Mouse (Mus musculus) heart, adult 11 months (tissue): ENCODE data around the gene Spx.

Experiments
- DNase-seq: peaks from one replicate; pipeline ENCODE4 v3.0.0; 2022

Spx gene

GRCm38 (mm10) chr6:142412906-142413491 is at the start of gene Spx:
Gene Spx, plus strand, starts transcription at chr6:142413441.
- DNase-seq: no peak

DNA sequence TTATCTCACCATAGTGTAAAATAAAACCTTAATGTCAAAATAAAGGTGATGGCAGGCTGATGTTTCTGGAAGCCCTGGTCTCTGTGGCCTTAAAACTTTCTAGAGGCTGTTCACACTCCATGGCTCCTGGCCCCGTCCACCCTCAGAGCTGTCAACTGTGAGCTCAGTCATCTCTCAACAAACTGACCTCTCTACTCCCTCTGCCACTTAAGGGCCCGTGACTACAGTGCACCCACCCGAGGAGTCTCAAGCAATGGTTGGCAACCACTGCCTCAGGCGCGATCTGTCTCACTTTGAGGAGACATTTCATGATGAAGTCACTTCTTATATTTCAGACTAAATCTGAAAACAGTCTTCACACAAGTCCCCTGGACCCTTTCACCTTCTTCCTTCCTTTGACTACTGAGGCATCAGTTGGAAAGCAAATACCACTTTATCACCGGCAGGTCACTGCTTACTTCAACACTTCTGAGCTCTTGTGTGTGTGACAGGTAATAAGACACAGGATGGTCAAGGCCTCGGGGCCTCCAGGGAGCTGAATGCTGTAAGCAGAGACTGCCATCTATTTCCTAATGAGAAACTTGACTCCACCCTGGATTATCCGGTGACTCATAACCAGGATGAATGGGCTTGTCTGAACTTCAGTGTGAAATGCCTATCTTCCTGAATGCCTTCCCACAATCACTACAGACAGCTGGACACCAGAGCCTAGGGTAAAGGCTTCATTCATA is 47.3 kb upstream of the Spx start:
- peak; percentile 86 for DNase-seq

- peak; percentile 53 for DNase-seq
Measured at GRCm38 (mm10) chr6:142366473-142367018, 46.7 kb upstream of the Spx start.

GRCm38 (mm10) chr6:142367565-142367964 is 45.7 kb upstream of the Spx start:
- DNase-seq: no peak

- no peak for DNase-seq
Measured at GRCm38 (mm10) chr6:142369568-142369967, 43.7 kb upstream of the Spx start.

- peak; percentile 64 for DNase-seq
Measured at GRCm38 (mm10) chr6:142377081-142377480, 36.2 kb upstream of the Spx start.

- DNase-seq: peak; percentile 73
Measured at GRCm38 (mm10) chr6:142378576-142379330, 34.5 kb upstream of the Spx start.

GRCm38 (mm10) chr6:142379961-142380360 is 33.3 kb upstream of the Spx start:
- peak; percentile 64 for DNase-seq

DNA sequence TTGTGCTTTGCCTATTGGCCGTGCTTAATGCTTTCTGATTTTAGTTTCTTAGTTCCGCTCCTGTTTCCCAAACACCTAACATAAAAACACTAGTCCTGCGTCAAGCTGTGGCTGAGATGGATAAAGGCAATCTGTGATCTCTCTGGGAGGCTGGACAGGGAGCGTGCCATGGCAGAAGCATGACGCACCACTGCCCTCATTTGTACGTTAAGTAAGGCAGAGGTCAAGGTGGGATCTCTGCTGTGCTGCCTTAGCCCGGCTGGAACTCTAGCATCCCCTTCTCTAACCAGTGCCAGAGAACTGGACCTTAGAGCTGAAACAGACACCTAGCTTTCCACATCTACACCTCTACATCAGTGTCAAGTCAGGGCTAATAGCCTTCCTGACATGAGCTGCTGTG is 31.6 kb upstream of the Spx start:
- DNase-seq: peak; percentile 69

- DNase-seq: peak; percentile 72
Measured at GRCm38 (mm10) chr6:142384521-142384920, 28.7 kb upstream of the Spx start.

DNA sequence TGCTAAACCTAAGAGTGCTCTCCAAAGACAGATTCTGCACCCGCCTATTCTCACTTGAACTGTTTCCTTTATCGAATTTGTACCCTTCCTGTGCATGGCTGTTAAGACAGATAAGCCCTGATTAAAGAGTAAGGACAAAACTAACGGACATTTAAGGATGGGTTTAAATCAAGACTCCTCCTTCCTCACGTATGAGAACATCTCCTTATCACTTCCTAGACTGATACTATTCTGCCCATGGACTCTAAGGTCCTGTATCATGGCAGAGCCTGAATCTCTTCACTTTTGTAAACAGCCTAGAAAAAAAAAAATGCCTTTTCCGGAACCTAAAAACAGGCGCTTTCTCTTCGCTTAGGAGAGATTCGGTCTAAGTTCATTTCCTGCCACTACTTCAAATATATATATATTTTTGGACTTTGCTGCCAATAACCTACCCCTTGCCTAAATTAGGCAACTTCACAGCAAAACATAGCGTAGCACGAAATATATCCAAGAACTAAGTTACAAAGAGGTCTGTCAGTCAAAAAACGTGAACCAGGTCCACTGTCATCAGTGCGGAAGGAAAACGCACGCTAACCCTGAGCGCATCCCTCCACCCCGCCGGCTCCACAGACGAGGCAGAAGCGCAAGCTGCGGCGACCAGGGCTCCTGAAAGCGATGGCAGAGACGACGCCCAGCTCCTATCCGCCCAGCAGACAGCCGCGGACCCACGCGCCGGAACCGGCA is 26.8 kb upstream of the Spx start:
- DNase-seq: no peak

GRCm38 (mm10) chr6:142387011-142387754 is 26.1 kb upstream of the Spx start, which contains the start of the genes Recql and Golt1b:
Gene Recql, minus strand, starts transcription at chr6:142387087.
Gene Golt1b, plus strand, starts transcription at chr6:142387221.
- DNase-seq: peak; percentile 100

DNA sequence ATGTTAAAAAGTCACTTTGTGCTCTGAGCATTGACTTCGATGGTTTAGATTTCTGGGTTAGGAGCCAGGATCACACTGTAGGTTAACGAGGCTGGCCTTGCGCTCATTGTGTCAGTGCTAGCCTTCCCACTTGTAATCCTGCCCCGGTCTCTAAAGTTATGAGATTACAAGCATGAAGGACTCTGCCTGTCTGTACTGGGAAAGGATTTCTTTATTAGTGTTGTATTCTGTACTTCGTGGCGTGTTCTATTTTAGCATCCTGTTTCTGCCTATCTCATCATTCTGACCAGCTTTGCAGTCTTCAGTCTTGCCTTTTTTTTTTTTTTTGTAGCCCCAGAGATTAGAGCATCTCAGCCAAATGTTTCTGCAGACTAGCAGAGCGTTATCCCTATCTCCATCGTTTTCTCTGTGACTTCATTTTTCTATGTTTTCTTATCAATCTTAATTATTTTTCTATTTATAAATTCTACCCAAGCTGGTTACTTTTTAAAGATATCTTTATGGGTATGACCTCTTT is 25.4 kb upstream of the Spx start:
- no peak for DNase-seq

DNA sequence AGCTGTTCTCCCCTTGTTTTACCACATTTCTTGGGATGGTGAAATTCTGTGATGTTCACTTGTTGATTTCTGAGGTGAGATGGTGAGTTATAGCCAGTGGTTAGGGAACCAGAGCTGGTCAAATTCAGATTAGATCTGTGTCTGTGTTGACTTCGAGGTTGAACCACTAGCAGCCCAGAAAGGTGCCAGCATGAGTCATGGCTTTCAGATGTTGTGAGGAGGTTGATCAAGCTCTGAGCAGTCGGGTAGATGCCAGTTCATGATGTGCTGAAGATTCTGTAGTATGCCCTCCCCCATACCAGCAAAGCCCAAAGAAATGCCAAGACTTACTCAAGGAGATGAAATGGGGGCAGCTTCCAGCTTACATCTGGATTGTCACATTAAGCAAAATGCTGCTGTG is 24.1 kb upstream of the Spx start:
- DNase-seq: peak; percentile 72

- no peak for DNase-seq
Measured at GRCm38 (mm10) chr6:142392312-142392711, 20.9 kb upstream of the Spx start.

- DNase-seq: peak; percentile 85
Measured at GRCm38 (mm10) chr6:142394669-142395068, 18.6 kb upstream of the Spx start.

DNA sequence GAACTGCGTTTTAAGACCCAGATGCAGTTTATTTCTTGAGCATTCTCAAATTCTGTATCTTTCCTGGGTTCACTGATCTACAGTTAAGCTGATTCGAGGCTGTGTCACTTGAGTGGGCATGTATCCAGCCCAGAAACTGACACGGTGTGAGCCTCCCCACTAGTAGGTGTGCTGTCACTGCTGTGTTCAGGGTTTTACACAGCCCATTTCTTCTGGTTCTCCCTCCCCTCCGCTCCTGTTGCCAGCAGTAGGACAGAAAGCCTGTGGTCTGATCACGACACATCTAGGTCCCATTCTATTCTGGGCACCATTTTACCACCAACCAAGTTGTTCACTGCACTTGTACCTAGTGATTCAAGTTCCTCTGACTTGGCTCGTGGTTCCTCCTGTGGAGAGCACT is 17.5 kb upstream of the Spx start:
- peak; percentile 61 for DNase-seq

DNA sequence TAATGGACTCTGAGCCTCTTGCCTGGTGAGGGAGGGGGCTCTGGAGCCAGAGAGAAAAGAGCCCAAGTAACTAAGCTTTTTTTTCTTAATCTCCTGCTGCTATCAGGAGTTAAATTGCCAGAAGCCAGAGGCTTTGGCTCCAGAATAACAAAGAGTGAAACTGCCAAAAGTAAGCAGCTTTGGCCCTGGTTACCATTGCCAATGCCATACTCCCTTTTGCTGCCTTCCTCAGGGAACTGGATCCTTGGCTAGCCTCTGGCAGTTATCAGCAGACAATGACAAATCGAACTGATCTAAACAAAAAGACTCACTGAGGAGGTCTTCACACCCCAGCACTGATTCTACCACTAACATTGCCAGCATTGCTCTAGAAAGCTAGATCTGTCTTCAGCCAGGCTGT is 2.1 kb upstream of the Spx start:
- DNase-seq: no peak

- no peak for DNase-seq
Measured at GRCm38 (mm10) chr6:142413845-142414244, 604 bp downstream of the Spx start.

DNA sequence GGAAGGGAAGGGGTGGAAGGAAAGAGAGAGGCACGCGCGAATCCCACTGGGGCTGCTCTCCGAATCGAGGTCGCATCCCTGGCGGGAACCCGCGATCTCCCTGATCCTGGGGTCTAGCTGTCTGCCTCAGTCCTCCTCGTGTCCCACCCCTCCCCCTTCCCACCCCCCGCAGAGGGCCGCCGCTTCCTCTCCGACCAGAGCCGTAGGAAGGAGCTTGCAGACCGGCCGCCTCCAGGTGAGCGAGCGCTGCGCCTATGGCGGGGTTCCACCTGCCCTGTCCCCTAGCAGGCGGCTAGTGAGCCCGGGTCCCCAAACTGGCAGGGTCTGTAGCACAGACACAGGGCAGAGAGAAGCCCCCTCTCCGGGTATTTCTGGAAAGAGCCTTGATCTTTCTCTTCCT is 1.4 kb downstream of the Spx start:
- no peak for DNase-seq

DNA sequence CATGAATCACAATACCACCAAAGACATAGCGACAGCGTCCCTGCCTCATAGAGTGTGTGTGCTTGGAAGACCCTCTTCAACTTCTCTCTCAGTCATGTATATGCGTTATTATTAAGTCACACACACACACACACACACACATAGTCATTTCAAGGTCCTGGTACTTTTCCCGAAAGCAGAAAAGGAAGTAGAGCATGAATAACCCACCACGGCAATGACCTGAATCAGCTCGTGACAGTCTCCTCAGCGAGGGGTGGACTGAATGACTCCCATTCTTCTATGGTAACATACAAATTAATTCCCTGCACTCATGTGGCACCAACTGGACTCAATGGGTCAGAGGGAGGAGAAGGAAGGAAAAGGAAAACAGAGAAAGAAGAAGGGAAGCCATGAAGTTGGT is 11.7 kb downstream of the Spx start:
- DNase-seq: no peak

DNA sequence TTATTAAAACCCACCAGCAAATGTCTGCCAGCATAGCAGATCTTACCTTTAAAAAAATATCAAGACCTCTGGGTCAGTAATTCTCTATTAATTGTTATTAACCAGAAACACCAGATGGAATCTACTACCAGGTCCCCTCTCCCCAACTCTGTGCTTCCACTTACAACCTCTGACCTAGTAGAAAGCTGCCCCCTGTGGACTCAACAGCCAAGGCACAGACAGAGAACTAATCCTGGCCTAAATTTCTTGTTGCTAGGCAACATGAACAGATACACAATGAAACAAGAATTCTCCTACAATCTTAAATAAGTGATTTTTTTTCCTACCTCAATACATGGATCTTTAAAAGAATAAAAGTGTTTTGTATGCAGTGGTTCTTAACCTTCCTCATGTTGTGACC is 15.8 kb downstream of the Spx start:
- no peak for DNase-seq
